Mouse (Mus musculus) embryonic fibroblast, embryonic 13.5 days (primary cell): Measurements from ENCODE around the gene Polh. TPM values are rescaled to one million over a fixed set of nuclear protein-coding genes. Genes with fewer than 3 reads are reported as not detected.

ENCODE experiments used
- H3K27ac ChIP-seq: 2 replicates; pipeline ENCODE4 v1.5.1; 2012; ENCODE audit warnings: low read length, control low read depth, inconsistent platforms; ENCODE audit not compliant: insufficient read depth
- H3K4me1 ChIP-seq: 2 replicates; pipeline ENCODE4 v1.6.1; 2011; ENCODE audit warnings: low read length; ENCODE audit not compliant: control insufficient read depth, insufficient read depth
- H3K4me3 ChIP-seq: 2 replicates; pipeline ENCODE4 v1.5.1; 2011; ENCODE audit warnings: mild to moderate bottlenecking, control low read depth, low read length; ENCODE audit not compliant: insufficient read depth
- CTCF ChIP-seq: IDR thresholded peaks from 2 replicates; pipeline ENCODE4 v1.5.1; 2011; ENCODE audit warnings: mild to moderate bottlenecking, control low read depth, low read length, moderate library complexity, borderline replicate concordance; ENCODE audit not compliant: insufficient read depth
- POLR2A ChIP-seq: IDR thresholded peaks from 2 replicates; pipeline ENCODE4 v1.6.1; 2011; ENCODE audit warnings: low read depth, mild to moderate bottlenecking, control low read depth, low read length, moderate library complexity
- polyA plus RNA-seq: library from polyadenylated mRNA; stranded (reverse); fragments of >200 nt; gene quantifications from 2 replicates; pipeline ENCODE4 v1.2.4, GENCODE M21; 2011; ENCODE audit warnings: low read depth; ENCODE audit not compliant: missing spikeins, insufficient read length

Polh gene
- polyA plus RNA-seq, 1 experiment = 22.7 TPM

DNA sequence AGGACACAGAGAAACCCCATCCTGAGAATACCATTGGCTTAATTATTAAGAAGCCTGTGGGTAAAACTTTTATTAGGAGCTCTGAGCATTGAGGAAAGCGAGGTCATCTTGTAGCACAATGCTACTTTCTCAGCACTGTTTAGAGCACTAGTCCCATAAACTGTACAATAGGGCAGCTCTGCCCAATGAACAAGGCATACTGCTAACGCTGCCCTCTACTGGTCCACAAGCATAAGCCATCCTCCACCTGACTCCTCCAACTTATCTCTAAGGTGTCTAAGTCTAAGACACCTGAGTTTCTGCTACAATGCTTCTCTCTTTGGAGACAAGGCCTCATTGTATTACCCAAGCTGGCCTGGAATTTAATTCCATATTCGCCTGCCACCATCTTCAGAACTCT, 31.9 kb downstream of the Polh start:
- TF ChIP-seq POLR2A (no peak), CTCF (peak; percentile 58; the same call in 1 of the 2 replicates)
- Histone ChIP-seq H3K4me3 (no peak overlapping the region), H3K27ac (no peak overlapping the region), H3K4me1 (no peaks in the 10 kb centered on the region)

DNA sequence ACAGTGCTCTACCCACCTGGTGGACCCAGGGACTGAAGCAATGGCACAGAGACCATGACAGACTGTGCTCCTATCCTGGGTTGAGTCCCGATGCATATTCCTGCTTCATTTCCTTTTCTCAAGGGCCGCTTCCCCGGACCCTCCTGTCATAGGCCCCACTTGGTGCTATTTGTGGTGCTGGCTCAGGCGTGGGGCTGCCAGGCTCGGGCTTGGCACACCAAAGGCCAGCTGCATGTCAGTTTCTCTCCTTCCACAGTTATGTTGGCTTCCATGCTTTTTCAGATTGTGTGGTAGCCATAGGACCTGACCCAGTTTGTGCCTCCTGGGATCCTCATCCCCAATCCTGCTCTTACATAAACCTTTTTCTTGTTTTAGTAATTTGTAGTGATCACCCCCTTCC, 33.7 kb downstream of the Polh start:
- Histone ChIP-seq H3K4me3 (no peak overlapping the region), H3K4me1 (no peaks in the 10 kb centered on the region), H3K27ac (no peak overlapping the region)
- TF ChIP-seq POLR2A = no peak
- TF ChIP-seq CTCF = no peak

DNA sequence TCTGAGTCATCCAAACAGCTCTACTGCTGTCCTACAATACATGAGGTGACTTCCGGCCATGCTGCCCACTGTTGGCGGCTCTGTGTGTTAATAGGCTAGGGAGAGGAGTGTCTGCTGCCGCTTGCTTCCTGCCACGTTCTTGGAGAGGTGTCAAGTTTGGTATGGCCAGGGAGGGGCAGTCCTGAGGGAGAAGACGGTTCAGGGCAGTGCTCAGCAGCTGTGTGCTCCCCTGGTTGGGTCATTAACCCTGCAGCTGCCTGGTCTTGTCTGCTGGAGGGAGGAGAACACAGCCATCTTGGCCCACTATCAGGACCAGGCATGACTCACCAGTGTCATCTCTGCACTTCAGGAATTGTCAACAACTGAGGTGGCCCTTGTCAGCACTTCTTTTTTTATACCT, 34.1 kb downstream of the Polh start:
- H3K4me1 ChIP-seq = no peaks in the 10 kb centered on the region
- TF ChIP-seq POLR2A (no peak), CTCF (no peak)
- H3K4me3 ChIP-seq = no peak overlapping the region
- H3K27ac ChIP-seq = no peak overlapping the region

DNA sequence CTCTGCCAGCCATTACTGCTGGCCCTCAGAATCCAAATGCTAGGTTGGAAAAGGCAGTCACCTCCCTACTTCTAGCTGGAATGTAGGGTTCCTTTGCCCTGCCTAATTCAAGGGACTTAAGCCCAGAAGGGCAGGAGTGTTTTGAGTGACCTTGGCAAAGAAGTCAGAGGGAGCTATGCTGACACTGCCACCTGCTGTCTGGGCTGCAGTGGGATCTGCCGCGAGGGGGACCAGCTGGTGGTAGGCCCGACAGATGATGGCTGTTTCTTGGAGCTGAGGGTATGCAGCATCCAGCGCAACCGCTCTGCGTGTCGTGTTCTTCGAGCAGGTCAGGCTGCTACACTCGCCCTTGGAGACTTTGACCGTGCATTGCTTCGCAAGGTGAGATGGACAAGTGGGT, 35.4 kb downstream of the Polh start:
- Histone ChIP-seq H3K4me1 (no peaks in the 10 kb centered on the region), H3K27ac (no peak overlapping the region), H3K4me3 (no peak overlapping the region)
- TF ChIP-seq CTCF = peak; percentile 32; the same call in 1 of the 2 replicates
- no peak for TF ChIP-seq POLR2A

DNA sequence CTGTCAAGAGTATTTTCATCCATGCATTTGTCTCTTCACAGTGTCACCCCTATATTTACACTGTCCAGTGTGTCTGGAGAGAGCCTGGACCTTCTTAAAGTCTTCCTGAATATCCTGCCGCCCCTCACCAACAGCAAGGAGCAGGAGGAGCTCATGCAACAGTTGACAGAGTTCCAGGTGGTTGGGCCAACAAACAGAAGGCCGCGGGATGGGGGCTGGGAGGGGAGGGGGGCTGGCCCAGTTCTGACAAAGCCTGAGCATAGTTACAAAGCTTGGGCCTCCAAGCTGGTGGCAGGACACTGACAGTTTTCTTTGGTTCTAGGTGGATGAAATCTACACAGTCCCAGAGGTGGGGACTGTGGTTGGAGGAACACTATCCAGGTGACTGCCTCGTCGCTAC, 36.2 kb downstream of the Polh start:
- Histone ChIP-seq H3K4me1 (no peaks in the 10 kb centered on the region), H3K27ac (no peak overlapping the region)
- TF ChIP-seq POLR2A = no peak
- TF ChIP-seq CTCF = no peak

DNA sequence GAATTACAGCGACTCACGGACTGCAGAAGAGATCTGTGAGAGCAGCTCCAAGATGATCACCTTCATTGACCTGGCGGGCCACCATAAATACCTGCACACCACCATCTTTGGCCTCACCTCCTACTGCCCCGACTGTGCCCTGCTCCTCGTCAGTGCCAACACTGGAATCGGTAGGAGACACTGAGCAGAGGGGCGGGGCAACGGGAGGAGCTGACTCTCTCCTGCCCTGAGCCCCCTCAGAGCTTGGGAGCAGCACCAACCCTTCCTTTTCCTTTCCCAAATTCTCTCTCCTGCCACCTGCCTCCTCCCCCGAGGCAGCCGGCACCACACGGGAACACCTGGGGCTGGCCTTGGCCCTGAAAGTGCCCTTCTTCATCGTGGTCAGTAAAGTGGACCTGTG, 37.0 kb downstream of the Polh start:
- no peak overlapping the region for H3K27ac ChIP-seq
- no peak overlapping the region for H3K4me3 ChIP-seq
- TF ChIP-seq POLR2A = no peak
- no peak for TF ChIP-seq CTCF
- no peaks in the 10 kb centered on the region for H3K4me1 ChIP-seq

More for the DNA sequence above, 36.2 kb downstream of the Polh start:
- no peak overlapping the region for H3K4me3 ChIP-seq

DNA sequence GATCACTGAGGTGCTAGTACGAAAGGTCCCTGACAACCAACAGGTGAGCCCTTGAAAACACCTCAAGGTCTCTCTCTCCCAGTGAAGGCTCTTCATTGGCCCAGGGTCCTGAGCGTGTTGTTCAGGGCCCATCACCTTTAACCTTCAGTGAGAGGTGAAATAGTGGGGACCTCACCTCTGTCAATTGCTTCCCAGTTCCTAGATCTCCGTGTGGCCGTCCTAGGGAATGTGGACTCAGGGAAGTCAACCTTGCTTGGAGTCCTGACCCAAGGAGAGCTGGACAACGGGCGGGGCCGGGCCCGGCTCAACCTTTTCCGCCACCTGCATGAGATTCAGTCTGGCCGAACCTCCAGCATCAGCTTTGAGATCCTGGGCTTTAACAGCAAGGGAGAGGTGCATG, 37.7 kb downstream of the Polh start:
- no peak overlapping the region for H3K27ac ChIP-seq
- TF ChIP-seq POLR2A (no peak), CTCF (no peak)
- H3K4me1 ChIP-seq = no peaks in the 10 kb centered on the region
- no peak overlapping the region for H3K4me3 ChIP-seq

DNA sequence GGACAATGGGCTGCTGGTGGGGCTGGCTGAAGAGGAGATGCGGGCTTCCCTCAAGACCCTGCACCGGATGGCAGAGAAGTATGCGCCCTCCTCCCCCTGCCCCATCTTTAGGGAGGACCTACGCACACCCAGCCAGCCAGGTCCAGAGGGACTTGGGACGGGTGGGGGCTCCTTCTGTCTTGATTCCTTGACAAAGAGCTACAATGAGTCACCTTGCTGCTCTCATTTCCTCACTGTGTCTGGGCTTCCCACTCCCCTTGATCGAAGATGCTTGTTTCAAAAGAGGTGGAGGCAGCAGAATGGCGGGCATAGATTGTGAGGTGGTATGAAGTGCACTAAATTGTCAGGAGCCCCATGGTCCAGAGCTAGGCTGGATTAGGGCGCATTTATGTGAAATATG, 38.1 kb downstream of the Polh start:
- no peak overlapping the region for H3K4me3 ChIP-seq
- no peak for TF ChIP-seq CTCF
- no peak for TF ChIP-seq POLR2A
- no peaks in the 10 kb centered on the region for H3K4me1 ChIP-seq
- no peak overlapping the region for H3K27ac ChIP-seq

DNA sequence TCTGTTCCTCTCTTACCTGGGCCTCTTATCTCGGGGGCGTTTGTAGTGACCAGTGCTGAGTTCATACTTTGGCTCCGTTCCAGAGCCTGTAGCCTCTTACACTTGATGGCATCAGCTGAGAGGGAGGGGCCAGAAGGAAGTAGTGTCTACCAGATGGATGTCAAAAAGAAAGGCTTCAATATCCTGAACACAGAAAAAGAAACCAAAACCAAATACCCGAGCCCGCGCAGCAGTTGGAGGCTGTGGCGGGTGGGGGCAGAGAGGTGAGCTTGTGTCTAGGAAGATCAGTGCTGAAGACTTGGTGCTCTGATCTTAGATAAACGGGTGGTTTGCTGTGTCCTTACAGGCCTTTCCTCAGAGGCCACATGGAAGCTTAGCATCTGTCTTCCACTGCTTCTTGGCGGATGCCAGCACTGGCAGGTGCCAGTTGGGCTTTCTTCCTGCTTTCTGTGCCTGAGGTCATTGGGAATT, 39.5 kb downstream of the Polh start:
- Histone ChIP-seq H3K4me1 (no peaks in the 10 kb centered on the region), H3K4me3 (no peak overlapping the region)
- TF ChIP-seq POLR2A = no peak
- TF ChIP-seq CTCF = no peak

DNA sequence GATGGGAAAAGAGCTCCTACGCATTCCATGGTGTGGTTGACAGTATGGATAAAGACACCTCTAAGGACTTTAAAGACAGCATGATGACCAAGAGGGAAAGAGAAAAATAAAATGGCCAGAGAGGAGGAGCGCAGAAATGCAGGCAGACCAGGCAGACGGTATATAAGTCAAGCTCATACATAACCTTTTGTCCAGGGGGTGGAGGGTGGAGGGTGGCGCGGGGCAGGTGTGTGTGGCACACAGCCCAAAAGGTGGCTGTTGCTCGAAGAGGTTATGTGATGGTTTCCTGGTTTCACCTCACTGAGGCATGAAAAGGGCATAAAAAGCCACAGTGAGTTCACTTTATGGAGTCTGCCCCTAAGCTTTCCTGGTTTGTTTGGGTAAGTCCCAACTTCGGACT, 39.9 kb downstream of the Polh start:
- H3K4me1 ChIP-seq = no peaks in the 10 kb centered on the region
- H3K4me3 ChIP-seq = no peak overlapping the region
- TF ChIP-seq POLR2A (no peak), CTCF (no peak)
- H3K27ac ChIP-seq = no peak overlapping the region

More for the DNA sequence above, 39.5 kb downstream of the Polh start:
- H3K27ac ChIP-seq = 0 out of 2 replicates have a peak overlapping the region, but pooled peaks have one; percentile 19

DNA sequence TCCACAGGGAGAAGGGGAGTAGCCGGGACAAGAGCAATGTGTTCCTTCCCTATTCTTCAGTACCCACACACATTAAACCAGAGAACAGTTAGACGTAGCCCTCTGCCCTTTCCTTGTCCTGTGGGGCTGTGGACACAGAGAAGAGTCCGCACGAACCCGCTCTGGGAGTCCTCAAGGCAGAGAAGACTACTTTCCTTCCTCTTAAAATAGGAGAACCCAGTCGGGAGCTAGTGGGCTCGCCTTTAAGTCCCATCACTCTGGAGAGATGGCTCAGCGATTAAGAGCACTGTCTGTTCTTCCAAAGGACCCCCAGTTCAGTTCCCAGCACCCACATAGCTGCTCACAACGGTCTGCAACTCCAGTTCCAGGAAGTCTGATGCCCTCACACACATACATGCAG, 40.7 kb downstream of the Polh start:
- peak overlapping the region; percentile 90 for H3K4me3 ChIP-seq
- no peaks in the 10 kb centered on the region for H3K4me1 ChIP-seq
- peak overlapping the region; percentile 15; the same call in 1 of the 2 replicates for H3K27ac ChIP-seq
- TF ChIP-seq CTCF (no peak), POLR2A (no peak)
